Mouse (Mus musculus) neutrophil, adult 5-6 weeks (primary cell): Measurements from ENCODE around the gene Necap2. TPM values are rescaled to one million over a fixed set of nuclear protein-coding genes. Genes with fewer than 3 reads are reported as not detected.

Experiments used
- ATAC-seq: fragments of 151-379, 151-347 bp; 2 replicates; pipeline ENCODE4 v1.8.0; 2017; ENCODE audit warnings: mild to moderate bottlenecking, moderate TSS enrichment; ENCODE audit not compliant: insufficient number of reproducible peaks, poor library complexity, low FRiP score, severe bottlenecking; ENCODE audit errors: extremely low read depth
- total RNA-seq: library from RNA; stranded (forward); fragments of 200-1000 nt; gene quantifications from 2 replicates; pipeline ENCODE4 v1.2.3, GENCODE M21; 2017

Gene Necap2
- total RNA-seq, 1 experiment from 2014 or later = 117 TPM

DNA sequence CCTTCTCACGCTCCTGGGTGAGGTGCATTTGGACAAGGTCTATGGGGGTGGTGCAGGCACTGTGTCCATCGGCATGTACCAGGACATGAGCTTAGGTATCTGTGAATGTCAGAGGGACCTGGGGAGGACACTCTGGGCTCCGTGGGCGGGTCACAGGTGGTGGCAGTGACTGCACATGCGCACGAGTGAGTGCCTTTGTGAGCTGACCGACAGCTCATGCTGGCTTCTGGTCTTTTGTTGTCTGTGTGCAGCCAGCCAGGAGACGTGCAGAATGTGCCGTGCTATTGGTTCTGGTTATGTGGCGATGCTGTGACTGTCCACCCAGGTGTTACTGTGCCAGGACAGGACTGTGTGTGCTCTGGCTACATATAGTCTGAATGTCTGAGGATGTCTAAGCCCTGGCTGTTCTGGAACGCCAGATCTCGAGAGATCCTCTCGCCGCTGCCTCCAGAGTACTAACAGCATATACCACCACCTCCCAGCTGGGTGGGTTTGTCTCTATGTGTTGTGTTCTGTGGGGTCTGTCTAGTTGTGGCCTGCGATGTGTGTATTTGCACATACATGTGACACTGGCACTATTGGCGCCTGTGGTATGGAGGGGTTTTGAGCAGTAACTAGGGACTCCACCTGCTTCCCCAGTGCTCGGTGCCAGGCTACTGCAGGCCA, 29.2 kb downstream of the Necap2 start:
- no peak for ATAC-seq

DNA sequence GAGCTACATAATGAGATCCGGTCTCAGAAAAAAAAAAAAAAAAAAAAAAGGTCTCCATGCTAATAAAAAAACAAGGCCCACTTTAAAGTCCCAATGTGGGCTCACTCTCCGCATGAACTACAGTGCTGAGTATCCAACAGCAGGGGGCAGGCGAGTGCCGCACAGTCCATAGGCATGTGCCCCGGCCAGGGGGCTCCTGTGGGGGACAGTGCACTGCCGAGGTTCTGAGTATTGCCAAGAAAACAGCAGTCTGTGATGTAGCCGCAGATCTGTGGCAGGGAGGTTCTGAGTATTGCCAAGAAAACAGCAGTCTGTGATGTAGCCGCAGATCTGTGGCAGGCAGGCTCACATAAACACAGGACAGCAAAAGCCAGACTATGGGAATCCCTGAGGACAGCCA, 33.3 kb downstream of the Necap2 start:
- peak; percentile 52; the same call in 1 of the 2 replicates for ATAC-seq

DNA sequence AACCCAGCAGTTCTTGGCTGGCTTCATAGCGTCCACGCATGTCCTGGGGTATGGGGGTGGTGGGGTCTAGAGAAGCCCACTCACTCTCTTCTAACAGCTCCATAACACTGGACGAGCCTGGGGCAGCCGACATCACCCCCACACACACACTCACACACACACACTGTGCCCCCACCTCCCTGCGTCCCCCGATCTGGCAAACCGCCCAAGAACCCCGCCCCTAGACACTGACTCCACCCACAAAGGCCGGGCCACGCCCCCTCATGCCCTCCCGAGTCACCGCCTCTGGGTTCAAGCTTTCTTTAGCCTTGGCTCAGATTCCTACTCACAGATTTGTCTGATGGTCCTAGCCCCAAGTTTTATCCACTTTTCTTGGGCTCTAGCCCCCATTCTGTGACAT, 37.0 kb downstream of the Necap2 start:
- ATAC-seq = no peak

DNA sequence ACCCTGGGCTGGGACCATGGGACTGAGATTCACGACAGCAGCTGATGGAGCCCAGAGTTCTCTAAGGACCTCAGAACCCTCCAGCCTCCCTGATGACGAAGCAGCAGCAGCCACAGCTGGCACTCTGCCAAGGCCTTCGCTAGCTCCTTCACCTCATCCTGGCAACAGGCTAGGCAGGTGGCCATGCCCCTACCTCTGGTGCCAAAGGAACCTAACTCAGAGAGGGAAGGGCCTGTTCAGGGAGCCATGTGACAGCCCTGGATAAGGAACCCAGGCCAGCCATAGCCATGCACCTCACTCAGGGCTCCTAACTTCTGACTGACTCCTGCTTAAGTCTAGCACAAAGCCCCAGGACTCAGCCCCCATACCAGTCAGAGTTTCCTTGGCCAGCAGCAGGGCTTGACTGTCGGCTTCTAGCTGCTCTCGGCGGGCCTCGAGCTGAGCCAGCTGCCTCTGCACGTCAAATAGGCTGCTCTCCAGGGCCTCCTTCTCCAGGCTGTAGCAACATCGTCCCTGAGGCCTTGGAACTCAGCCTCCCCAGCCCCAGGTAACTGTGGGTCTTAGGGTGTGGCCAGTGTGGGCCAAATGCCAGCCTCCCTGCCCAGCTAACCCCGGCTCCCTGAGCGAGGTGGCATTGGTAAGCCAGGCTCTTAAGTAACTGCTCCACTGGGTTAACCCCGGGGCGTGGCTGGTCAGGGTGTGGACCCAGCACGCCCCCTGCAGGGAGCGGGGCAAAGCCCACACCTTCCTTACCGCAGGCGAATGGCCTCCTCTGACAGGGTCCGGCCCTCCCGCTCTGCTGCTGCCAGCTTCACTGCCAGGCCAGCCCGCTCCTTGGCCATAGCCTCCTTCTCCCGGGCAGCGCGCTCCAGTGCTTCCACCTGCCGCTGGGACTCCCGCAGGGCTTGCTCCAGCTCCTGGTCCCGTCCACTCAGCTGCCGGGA, 44.3 kb downstream of the Necap2 start:
- no peak for ATAC-seq

DNA sequence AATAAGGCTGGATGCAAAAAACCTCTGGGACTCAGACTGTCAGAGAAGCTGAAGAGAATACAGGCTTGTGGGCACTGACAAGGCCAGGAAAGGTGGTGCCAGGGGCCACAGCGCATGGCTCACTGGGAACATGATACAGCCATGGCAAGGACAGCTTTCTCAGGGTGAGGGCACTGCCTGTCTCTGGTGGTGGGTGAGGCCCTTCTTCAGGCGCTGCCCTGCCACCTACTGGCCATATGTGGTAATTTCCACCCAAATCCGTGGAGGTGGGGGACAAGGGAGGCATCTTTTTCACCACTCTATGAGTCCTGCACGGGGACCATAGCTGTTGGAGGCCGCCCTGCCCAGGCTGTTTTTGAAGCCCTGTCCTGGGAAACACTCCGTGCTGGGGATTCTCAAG, 46.4 kb downstream of the Necap2 start:
- peak; percentile 79 for ATAC-seq

DNA sequence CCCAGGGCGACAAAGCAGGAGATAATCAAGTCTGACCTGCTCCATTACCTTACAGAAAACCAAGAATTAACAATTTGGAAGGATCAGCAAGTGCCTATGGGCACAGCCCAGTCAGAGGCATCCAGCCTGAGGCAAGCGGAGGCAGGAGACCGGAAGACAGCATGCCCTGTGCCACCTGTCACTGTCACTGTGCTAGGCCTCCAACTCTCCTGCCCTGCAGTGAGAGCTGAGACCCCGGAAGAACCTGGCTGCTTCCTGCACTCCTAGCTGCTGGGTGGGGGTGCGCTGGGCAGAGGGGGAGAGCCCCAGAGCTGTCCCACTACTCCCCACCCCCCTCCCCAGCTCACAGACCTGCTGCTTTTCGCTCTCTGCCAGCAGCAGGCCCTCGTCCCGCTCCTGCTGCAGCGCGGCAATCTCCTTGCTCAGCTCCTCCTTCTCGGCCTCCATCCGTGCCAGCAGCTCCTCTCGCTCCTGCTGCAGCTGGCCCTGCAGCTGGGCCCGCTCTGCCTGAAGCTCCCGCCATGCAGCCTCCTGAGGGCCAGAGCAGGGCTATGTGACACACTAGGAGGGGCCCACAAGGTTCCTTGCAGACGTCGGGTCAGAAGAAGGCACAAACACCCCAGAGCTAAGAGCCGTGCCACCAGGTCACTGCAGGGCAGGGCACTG, 47.5 kb downstream of the Necap2 start:
- ATAC-seq = no peak

DNA sequence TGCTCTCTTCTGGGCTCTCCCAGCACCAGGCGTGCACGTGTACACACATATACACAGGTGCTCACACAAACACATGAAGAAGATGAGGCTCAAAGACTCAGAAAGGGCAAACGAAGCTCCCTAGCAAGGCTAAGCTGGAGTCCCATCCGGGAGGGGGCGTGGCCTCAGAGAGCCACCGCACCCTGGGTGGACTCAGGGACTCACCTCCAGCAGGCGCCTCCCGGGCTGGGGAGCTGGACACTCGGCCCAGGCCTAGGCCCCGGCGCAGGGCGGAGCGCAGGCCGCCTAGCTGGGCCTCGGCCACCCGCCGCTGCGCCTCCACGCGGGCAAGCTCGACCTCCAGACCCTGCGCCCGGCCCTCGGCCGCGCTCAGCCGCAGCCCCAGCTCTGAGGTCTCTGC, 53.2 kb downstream of the Necap2 start:
- no peak for ATAC-seq

DNA sequence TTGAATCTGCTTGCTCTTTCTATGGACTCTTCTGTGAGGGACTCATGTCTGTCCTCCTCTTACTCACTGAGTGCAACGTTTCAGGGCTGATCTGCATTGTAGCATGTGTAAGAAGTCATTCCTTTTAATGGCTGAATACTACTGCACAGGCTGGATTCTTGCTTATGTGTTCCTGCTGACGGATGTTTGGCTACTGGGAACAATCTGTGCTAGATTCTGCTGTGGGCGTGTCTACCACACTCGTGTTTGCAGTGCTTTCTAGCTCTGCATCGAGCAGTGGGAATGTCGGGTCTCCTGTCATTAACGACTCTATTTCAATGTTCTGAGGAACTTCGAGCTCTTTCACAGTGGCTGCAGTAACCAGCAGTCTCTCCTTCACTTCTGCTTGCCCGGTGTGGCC, 54.1 kb downstream of the Necap2 start:
- ATAC-seq = no peak

DNA sequence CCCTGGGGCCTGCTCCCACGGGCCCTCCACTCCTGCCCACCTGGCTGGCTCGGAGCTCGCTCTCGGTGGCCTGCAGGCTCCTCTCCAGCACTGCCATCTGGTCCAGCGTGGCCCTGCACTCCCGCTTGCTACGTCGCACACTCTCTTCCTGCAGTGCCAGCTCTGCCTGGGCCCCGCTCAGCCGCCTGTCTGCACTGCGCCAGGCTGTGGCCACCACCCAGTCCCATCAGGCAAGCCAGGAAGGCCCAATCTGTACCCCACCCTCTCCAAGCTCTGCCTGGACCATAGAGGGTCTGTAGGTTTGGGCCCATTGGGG, 56.6 kb downstream of the Necap2 start:
- ATAC-seq = no peak

DNA sequence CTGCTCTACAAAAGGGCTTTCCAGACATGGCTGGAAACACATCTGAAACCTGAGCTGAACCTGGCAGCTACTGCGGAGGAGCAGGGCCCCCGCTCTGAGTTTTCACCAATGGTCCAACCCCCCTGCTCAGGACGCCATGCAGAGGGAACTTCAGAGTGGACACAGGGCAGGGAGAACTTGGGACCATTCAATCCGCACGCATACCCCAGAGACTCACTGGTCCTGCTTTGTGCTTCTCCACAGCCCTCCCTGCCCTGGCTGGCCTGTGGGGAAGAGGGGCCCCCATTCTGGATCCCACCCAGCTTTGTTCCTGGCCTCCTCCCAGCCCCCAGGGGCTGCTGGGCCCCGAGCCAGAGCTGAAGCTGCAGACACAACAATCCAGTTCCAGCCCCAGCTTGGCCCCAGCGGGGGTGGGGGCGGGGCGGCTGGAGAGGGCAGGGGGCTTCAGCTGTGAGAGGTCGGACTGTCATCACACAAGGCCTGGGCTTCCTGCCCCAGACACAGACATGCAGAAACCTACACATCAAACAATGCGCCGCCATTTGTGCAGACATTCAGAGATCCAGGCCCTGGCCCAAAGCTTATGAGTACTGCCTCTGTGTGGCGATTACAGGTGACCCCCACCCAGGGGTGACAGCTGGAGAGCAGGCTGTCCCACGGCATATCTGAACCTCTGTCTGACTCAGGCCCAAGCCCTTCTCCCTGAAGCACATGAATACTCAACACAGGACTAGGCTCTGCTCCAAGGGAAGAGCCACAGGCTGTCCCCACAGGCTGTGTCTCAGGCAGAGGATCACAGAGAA, 57.1 kb downstream of the Necap2 start:
- ATAC-seq = no peak

DNA sequence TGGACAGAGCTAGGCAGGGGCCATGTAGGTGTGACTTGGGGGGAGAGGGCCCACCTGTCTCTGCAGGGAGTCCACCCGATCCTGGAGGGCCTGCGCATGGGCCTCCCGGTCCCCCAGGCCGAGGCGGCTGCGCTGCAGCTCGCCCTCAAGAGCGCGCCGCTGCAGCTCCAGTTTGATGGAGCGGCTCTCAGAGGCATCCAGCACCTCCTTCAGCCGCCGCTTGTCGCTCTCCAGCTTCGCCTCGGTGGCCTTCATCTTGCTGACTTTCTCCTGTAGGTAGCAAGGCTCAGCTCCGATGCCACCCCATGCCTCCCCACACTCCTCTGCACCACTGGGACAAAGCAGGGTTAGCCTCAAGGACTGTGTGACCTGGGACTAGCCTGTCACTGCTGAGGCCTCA, 57.9 kb downstream of the Necap2 start:
- ATAC-seq = no peak

DNA sequence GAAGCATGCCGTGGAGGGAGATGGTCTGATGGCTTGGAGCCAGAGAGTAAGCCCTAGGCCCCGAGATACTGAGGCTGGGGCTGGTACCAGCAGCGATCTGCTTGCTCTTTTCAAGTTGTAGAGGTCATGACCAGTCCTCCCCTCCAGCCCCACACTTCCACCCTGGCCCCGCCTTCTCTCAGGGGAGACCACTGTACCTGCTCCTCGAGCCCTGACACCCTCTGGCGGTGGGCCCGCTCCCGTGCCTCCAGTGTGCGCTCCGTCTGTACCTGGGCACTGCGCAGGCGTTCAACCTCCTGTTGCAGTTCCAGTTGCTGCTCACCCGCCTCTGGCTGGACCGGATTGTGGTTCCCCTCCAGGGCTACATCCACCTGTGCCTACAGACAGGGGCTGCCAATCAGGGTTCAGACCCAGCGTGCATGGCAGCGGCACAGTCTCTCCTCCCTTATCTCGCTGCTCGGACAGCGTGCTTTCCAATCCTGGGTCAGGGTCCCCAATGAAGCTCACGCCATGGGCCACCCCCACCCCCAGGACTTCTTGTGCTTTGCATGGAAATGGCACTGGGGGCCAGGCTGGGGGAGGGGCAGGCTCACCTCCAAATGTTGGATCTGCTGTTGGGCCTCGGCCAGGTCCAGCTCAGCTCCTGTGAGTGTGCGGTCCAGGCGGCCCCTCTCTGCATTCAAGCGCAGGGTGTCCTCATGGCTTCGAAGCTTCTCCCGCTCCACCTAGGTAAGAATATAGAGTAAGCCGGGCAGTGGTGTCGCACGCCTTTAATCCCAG, 60.3 kb downstream of the Necap2 start:
- no peak for ATAC-seq

Other genes with a start within 250 kb of the Necap2 start
- 0.49 and 0.81 TPM in 2 replicates for gene Padi1, start 232.6 kb downstream of the Necap2 start, total RNA-seq
- 8.4 and 9.3 TPM in 2 replicates for gene Padi2, start 172.0 kb downstream of the Necap2 start, total RNA-seq
- gene Sdhb, start 117.2 kb downstream of the Necap2 start, total RNA-seq = 71.8 and 72.5 TPM in 2 replicates
- gene Atp13a2, start 91.5 kb downstream of the Necap2 start, total RNA-seq = 47.8 TPM in 2 replicates
- not detected in 2 replicates for gene Mfap2, start 67.9 kb downstream of the Necap2 start, total RNA-seq
- 6.5 and 6.8 TPM in 2 replicates for gene Crocc, start 17.8 kb downstream of the Necap2 start, total RNA-seq
- not detected in 2 replicates for gene Spata21, start 10.0 kb upstream of the Necap2 start, total RNA-seq
- gene Szrd1, start 61.4 kb upstream of the Necap2 start, total RNA-seq = 46.0 and 46.1 TPM in 2 replicates
- gene Fbxo42, start 69.6 kb upstream of the Necap2 start, total RNA-seq = 10.8 and 10.9 TPM in 2 replicates
- 0.70 and 1.2 TPM in 2 replicates for gene Rsg1, start 135.6 kb upstream of the Necap2 start, total RNA-seq
- not detected in 2 replicates for gene Arhgef19, start 161.1 kb upstream of the Necap2 start, total RNA-seq
- 1.2 and 2.8 TPM in 2 replicates for gene Epha2, start 222.9 kb upstream of the Necap2 start, total RNA-seq